Mouse (Mus musculus): ENCODE measurements at regions not wholly inside any gene's neighbourhood (a gene's known extent, or its start where the extent isn't known, plus 50 kb on each side); places are given as distances from the start of the nearest gene placed in this dataset.

GRCm38 (mm10) chr3:35249160-35249559 lies 504.7 kb upstream of the Atp11b start:
- TF ChIP-seq CTCF (IDR thresholded peaks at IDR 0.05; ENCODE audit: low read depth), result no peak
- Histone ChIP-seq H3K27ac (ENCODE audit: low read depth) (no peak overlapping the region), H3K27me3 (ENCODE audit: insufficient read depth, low read length) (no peaks in the 10 kb centered on the region), H3K4me3 (ENCODE audit: low read depth, low read length) (no peak overlapping the region), H3K9ac (no peak overlapping the region), H3K4me1 (ENCODE audit: insufficient read depth) (peaks cover 6% of the 10 kb centered on the region; the same call in 1 of the 2 replicates), H3K9me3 (ENCODE audit: low read depth, low read length) (no peaks in the 10 kb centered on the region), H3K4me2 (no peak overlapping the region), H3K36me3 (ENCODE audit: insufficient read depth) (no peaks in the 10 kb centered on the region)
- WGBS, result 26% methylated on average over 10 of the region's 10 CpGs
- DNase-seq (peak; percentile 78), ATAC-seq (ENCODE audit: insufficient read depth) (peak; percentile 90)

DNA sequence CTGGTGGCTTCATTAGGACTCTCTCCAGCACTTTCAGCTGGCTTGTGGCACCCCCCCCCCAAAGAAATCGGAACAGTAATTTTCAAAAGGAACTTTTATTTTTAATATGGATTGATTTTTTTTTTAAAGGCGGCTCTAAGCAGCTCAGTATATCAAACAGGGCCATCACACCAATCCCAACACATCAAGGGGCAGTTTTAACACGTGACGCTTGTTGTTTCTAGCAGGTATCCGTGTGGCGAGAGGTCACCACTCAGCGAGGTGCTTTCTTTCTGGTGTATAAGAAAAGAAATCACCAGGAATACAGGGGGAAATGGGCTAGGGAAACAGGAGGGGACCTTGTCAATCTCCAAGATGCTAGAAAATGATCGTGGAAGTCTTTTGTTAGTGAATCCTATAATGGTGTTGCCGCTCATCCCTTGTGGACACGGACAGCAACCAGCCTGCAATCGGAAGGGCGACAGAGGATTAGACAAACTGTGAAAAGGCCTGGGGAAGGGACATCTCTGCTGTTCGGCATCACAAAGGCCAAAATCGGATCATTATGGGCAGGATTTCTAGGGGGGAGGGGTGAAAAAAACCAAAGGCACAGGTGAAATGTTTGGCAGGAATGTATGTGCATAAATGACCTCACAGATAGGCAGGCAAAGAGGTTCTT lies 503.7 kb upstream of the Atp11b start:
- H3K4me1 ChIP-seq (ENCODE audit: insufficient read depth), result 0 out of 2 replicates have a peak, but pooled peaks cover 6% of the 10 kb centered on the region
- ATAC-seq (ENCODE audit: insufficient read depth) (no peak), DNase-seq (no peak)
- TF ChIP-seq CTCF (IDR thresholded peaks at IDR 0.05; ENCODE audit: low read depth), result no peak
- no peaks in the 10 kb centered on the region for H3K9me3 ChIP-seq (ENCODE audit: low read depth, low read length)
- peak overlapping the region; percentile 48 for H3K27ac ChIP-seq (ENCODE audit: low read depth)
- H3K36me3 ChIP-seq (ENCODE audit: insufficient read depth), result no peaks in the 10 kb centered on the region
- H3K4me3 ChIP-seq (ENCODE audit: low read depth, low read length), result no peak overlapping the region
- H3K27me3 ChIP-seq (ENCODE audit: insufficient read depth, low read length), result no peaks in the 10 kb centered on the region
- H3K4me2 ChIP-seq, result no peak overlapping the region
- WGBS, result 65% methylated on average over 14 of the region's 14 CpGs
- no peak overlapping the region for H3K9ac ChIP-seq

GRCm38 (mm10) chr3:35253861-35254260 lies 500.0 kb upstream of the Atp11b start:
- no peak overlapping the region for H3K4me3 ChIP-seq (ENCODE audit: low read depth, low read length)
- H3K27me3 ChIP-seq (ENCODE audit: insufficient read depth, low read length), result no peaks in the 10 kb centered on the region
- 59% methylated on average over 5 of the region's 5 CpGs for WGBS
- 0 out of 2 replicates have a peak, but pooled peaks cover 3% of the 10 kb centered on the region for H3K4me1 ChIP-seq (ENCODE audit: insufficient read depth)
- H3K9ac ChIP-seq, result no peak overlapping the region
- no peak overlapping the region for H3K27ac ChIP-seq (ENCODE audit: low read depth)
- no peaks in the 10 kb centered on the region for H3K36me3 ChIP-seq (ENCODE audit: insufficient read depth)
- no peaks in the 10 kb centered on the region for H3K9me3 ChIP-seq (ENCODE audit: low read depth, low read length)
- ATAC-seq (ENCODE audit: insufficient read depth) (no peak), DNase-seq (no peak)
- no peak for TF ChIP-seq CTCF (IDR thresholded peaks at IDR 0.05; ENCODE audit: low read depth)
- no peak overlapping the region for H3K4me2 ChIP-seq

- Histone ChIP-seq H3K4me1 (ENCODE audit: insufficient read depth) (no peaks in the 10 kb centered on the region), H3K4me2 (no peak overlapping the region), H3K27ac (ENCODE audit: low read depth) (no peak overlapping the region), H3K27me3 (ENCODE audit: insufficient read depth, low read length) (no peaks in the 10 kb centered on the region), H3K9me3 (ENCODE audit: low read depth, low read length) (no peaks in the 10 kb centered on the region), H3K9ac (no peak overlapping the region), H3K4me3 (ENCODE audit: low read depth, low read length) (no peak overlapping the region), H3K36me3 (ENCODE audit: insufficient read depth) (no peaks in the 10 kb centered on the region)
- DNase-seq, result no peak
- WGBS, result 81% methylated on average over 6 of the region's 6 CpGs
- ATAC-seq (ENCODE audit: insufficient read depth), result no peak
- TF ChIP-seq CTCF (IDR thresholded peaks at IDR 0.05; ENCODE audit: low read depth), result no peak
Observed at GRCm38 (mm10) chr3:35260936-35261335, 493.0 kb upstream of the Atp11b start.

DNA sequence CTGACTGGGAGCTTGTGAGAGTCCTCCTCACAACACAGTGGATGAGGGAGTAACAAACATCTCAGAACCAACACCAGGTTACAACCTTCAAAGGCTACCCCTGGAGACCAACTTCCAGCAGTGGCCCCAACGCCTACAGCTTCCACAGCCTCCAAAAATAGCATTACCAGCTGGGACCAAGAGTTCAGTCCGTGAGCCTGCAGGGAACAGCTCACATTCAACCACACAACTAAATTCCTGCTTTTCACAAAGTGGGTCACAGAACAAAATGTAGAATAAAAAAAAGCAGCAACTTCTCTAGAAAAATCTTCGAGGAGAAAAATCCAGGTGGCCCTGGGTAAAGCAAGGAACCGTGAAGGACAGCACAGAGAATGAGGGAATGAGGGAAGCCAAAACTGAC lies 485.0 kb upstream of the Atp11b start:
- no peak overlapping the region for H3K27ac ChIP-seq (ENCODE audit: low read depth)
- H3K4me1 ChIP-seq (ENCODE audit: insufficient read depth), result no peaks in the 10 kb centered on the region
- no peaks in the 10 kb centered on the region for H3K36me3 ChIP-seq (ENCODE audit: insufficient read depth)
- no peak for ATAC-seq (ENCODE audit: insufficient read depth)
- H3K9ac ChIP-seq, result no peak overlapping the region
- WGBS, result 50% methylated on average over 4 of the region's 4 CpGs
- no peaks in the 10 kb centered on the region for H3K9me3 ChIP-seq (ENCODE audit: low read depth, low read length)
- no peak overlapping the region for H3K4me3 ChIP-seq (ENCODE audit: low read depth, low read length)
- no peak overlapping the region for H3K4me2 ChIP-seq
- TF ChIP-seq CTCF (IDR thresholded peaks at IDR 0.05; ENCODE audit: low read depth), result no peak
- no peaks in the 10 kb centered on the region for H3K27me3 ChIP-seq (ENCODE audit: insufficient read depth, low read length)
- no peak for DNase-seq

- no peak overlapping the region for H3K9ac ChIP-seq
Observed at GRCm38 (mm10) chr3:35269977-35270880, 483.7 kb upstream of the Atp11b start.

DNA sequence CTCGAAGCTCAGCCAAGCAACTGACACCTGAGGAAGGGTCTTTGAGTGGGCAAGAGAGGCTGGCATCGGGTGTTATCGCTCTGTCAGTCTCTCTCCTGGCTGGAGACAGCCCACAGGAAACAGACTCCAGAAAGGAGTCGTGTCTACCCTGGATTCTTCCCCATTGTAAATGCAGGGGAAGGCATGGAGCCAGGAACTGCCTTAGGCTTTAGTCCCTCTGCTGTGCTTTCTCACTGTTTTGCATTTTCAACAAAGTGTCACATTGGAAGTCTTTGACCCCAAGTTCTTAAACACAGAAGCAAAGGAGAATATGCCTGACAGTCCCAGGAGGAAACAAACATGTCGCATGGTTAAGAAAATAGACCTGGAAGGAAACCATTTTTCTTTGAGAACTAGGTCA lies 480.4 kb upstream of the Atp11b start:
- no peak overlapping the region for H3K9ac ChIP-seq
- H3K9me3 ChIP-seq (ENCODE audit: low read depth, low read length), result no peaks in the 10 kb centered on the region
- no peaks in the 10 kb centered on the region for H3K36me3 ChIP-seq (ENCODE audit: insufficient read depth)
- no peak overlapping the region for H3K27ac ChIP-seq (ENCODE audit: low read depth)
- H3K27me3 ChIP-seq (ENCODE audit: insufficient read depth, low read length), result no peaks in the 10 kb centered on the region
- no peak overlapping the region for H3K4me2 ChIP-seq
- ATAC-seq (ENCODE audit: insufficient read depth), result no peak
- no peak overlapping the region for H3K4me3 ChIP-seq (ENCODE audit: low read depth, low read length)
- H3K4me1 ChIP-seq (ENCODE audit: insufficient read depth), result no peaks in the 10 kb centered on the region
- no peak for DNase-seq
- TF ChIP-seq CTCF (IDR thresholded peaks at IDR 0.05; ENCODE audit: low read depth), result no peak
- 60% methylated on average over 5 of the region's 5 CpGs for WGBS

More at GRCm38 (mm10) chr3:35269977-35270880, 483.7 kb upstream of the Atp11b start:
- DNase-seq (no peak), ATAC-seq (ENCODE audit: insufficient read depth) (no peak)
- no peaks in the 10 kb centered on the region for H3K36me3 ChIP-seq (ENCODE audit: insufficient read depth)
- H3K4me3 ChIP-seq (ENCODE audit: low read depth, low read length), result no peak overlapping the region
- H3K4me1 ChIP-seq (ENCODE audit: insufficient read depth), result no peaks in the 10 kb centered on the region
- H3K9me3 ChIP-seq (ENCODE audit: low read depth, low read length), result no peaks in the 10 kb centered on the region
- no peak overlapping the region for H3K27ac ChIP-seq (ENCODE audit: low read depth)
- H3K4me2 ChIP-seq, result no peak overlapping the region
- no peaks in the 10 kb centered on the region for H3K27me3 ChIP-seq (ENCODE audit: insufficient read depth, low read length)
- WGBS, result 53% methylated on average over 7 of the region's 7 CpGs
- TF ChIP-seq CTCF (IDR thresholded peaks at IDR 0.05; ENCODE audit: low read depth), result no peak

All from lung, embryonic 14.5 days (tissue).